In genomic region chr16:77594553-77594952, GRCm38 (mm10) we compare ENCODE assay signal across 11 mouse cellular contexts. TPM values are rescaled to one million over a fixed set of nuclear protein-coding genes. Genes with fewer than 3 reads are reported as not detected.
DNase-seq lines count a peak whose midpoint lies in the region; ATAC-seq and TF ChIP-seq lines count a peak whose summit lies in the region.
"Had no signal": no experiment of that assay in that cellular context is flagged by ENCODE, and none has a peak within 500 bp of the region (broad histone marks: within the 10 kb centered on the region; RNA-seq: fewer than 3 reads in every experiment).

No protein-coding gene starts in this region.

- peak overlapping the region; percentile 27 for H3K4me2 ChIP-seq in neural tube, embryonic 12.5 days (replicated peaks)
- H3K4me2 ChIP-seq in forebrain, embryonic 16.5 days (ENCODE audit: low read length), result peak overlapping the region; percentile 49
- peak overlapping the region; percentile 74 for H3K4me2 ChIP-seq in myocyte (ENCODE audit: low read depth)

- TF ChIP-seq POLR2A in myocyte (IDR thresholded peaks at IDR 0.05; ENCODE audit: insufficient read length, low read depth), result peak; percentile 62

- no peak overlapping the region for H3K9ac ChIP-seq in neural tube, embryonic 12.5 days
- peak overlapping the region; percentile 69 for H3K9ac ChIP-seq in forebrain, embryonic 16.5 days (replicated peaks; ENCODE audit: low read depth, low read length)

- WGBS in neural tube, embryonic 12.5 days, result 71% methylated on average over 13 of the region's 13 CpGs
- WGBS in forebrain, embryonic 16.5 days, result 11% methylated on average over 13 of the region's 13 CpGs

- no peak overlapping the region for H3K27ac ChIP-seq in neural tube, embryonic 12.5 days
- peak overlapping the region; percentile 91 for H3K27ac ChIP-seq in forebrain, embryonic 16.5 days (ENCODE audit: low read length)

- H3K4me3 ChIP-seq in neural tube, embryonic 12.5 days, result no peak overlapping the region
- peak overlapping the region; percentile 46 for H3K4me3 ChIP-seq in forebrain, embryonic 16.5 days (replicated peaks; ENCODE audit: low read length)
- H3K4me3 ChIP-seq in myocyte, result peak overlapping the region; percentile 41

- ATAC-seq in neural tube, embryonic 12.5 days (ENCODE audit: low FRiP score, low read depth), result no peak
- ATAC-seq in forebrain, embryonic 16.5 days, result peak; percentile 77
- no peak for ATAC-seq in granulocyte monocyte progenitor cell, adult 5-6 weeks (replicated peaks; ENCODE audit: poor library complexity, severe bottlenecking)

- H3ac ChIP-seq in myocyte (ENCODE audit: control insufficient read depth, insufficient read length), result no peak overlapping the region

- H3K36me3 ChIP-seq in neural tube, embryonic 12.5 days, result peaks cover 5% of the 10 kb centered on the region; the same call in 1 of the 2 replicates
- H3K36me3 ChIP-seq in forebrain, embryonic 16.5 days (ENCODE audit: control insufficient read depth, insufficient read depth), result no peaks in the 10 kb centered on the region
- no peaks in the 10 kb centered on the region for H3K36me3 ChIP-seq in myocyte (ENCODE audit: control insufficient read depth, insufficient read depth)

- no peak for DNase-seq in neural tube, embryonic 10.5 days (ENCODE audit: extremely low spot score, low spot score)
- peak; percentile 64 for DNase-seq in heart, postnatal 4 days
- peak; percentile 64 for DNase-seq in left cerebral cortex, adult 11 months (ENCODE audit: low spot score)
- peak; percentile 8 to 53 for DNase-seq in urinary bladder, postnatal 36 days (ENCODE audit: low spot score in 2 of 2)

- H3K79me2 ChIP-seq in myocyte (ENCODE audit: control insufficient read depth, insufficient read depth), result peaks cover 12% of the 10 kb centered on the region

- no peaks in the 10 kb centered on the region for H3K9me3 ChIP-seq in neural tube, embryonic 12.5 days
- H3K9me3 ChIP-seq in forebrain, embryonic 16.5 days (ENCODE audit: control insufficient read depth, low read length), result no peaks in the 10 kb centered on the region

- H3K27me3 ChIP-seq in neural tube, embryonic 12.5 days (replicated peaks), result no peaks in the 10 kb centered on the region
- H3K27me3 ChIP-seq in forebrain, embryonic 16.5 days (replicated peaks; ENCODE audit: control insufficient read depth, insufficient read depth, low read length), result no peaks in the 10 kb centered on the region
- no peaks in the 10 kb centered on the region for H3K27me3 ChIP-seq in myocyte (ENCODE audit: control insufficient read depth, insufficient read depth, insufficient read length)

- H3K4me1 ChIP-seq in neural tube, embryonic 12.5 days, result peaks cover 7% of the 10 kb centered on the region
- peaks cover 11% of the 10 kb centered on the region for H3K4me1 ChIP-seq in forebrain, embryonic 16.5 days (replicated peaks; ENCODE audit: control insufficient read depth, insufficient read depth, low read length)

TF ChIP-seq in myocyte, 11 proteins besides CTCF, POLR2A, EP300 and RAD21:
- TF ChIP-seq TCF12 (IDR thresholded peaks at IDR 0.05; ENCODE audit: insufficient read depth, poor library complexity, severe bottlenecking), result no peak
- TF ChIP-seq MYOG (IDR thresholded peaks at IDR 0.05; ENCODE audit: control insufficient read depth in 1 of 3, insufficient read depth in 1 of 3, insufficient read length in 2 of 3, low read depth in 2 of 3), result no peak
- TF ChIP-seq REST (IDR thresholded peaks at IDR 0.05; ENCODE audit: insufficient read depth, insufficient read length), result no peak
- TF ChIP-seq MYOD1 (IDR thresholded peaks at IDR 0.05; ENCODE audit: control insufficient read depth in 1 of 3, insufficient read length in 2 of 3, low read depth in 2 of 3), result no peak
- TF ChIP-seq CEBPB (IDR thresholded peaks at IDR 0.05; ENCODE audit: insufficient read depth, poor library complexity, severe bottlenecking), result no peak
- TF ChIP-seq POLR2AphosphoS2 (IDR thresholded peaks at IDR 0.05; ENCODE audit: insufficient read length, low read depth), result peak; percentile 50
- TF ChIP-seq USF1 (IDR thresholded peaks at IDR 0.05; ENCODE audit: low read depth), result no peak
- TF ChIP-seq MAX (IDR thresholded peaks at IDR 0.05; ENCODE audit: low read depth), result no peak

RNA-seq across cellular contexts. Expression of gene Gm11146, which starts 7.3 kb away (rescaled TPM):
- polyA plus RNA-seq in neural tube, embryonic 12.5 days (2016; fragmentation: Nextera tagmentation; extraction: Ambion mirVana), result not detected in 2 replicates
- not detected in 2 replicates for polyA plus RNA-seq in forebrain, embryonic 16.5 days (2015; fragmentation: Nextera tagmentation; extraction: Ambion mirVana)
- total RNA-seq in heart, postnatal 4 days (2021), result not detected
- not detected for polyA plus RNA-seq in myocyte (2012; fragmentation: generic; extraction: Trizol)
- not detected in 2 replicates for total RNA-seq in granulocyte monocyte progenitor cell, adult 5-6 weeks (2014; fragmentation: Nextera tagmentation)
- total RNA-seq in granulocyte monocyte progenitor cell, adult 5-6 weeks (2017), result not detected in 2 replicates
- total RNA-seq: ES-E14; hematopoietic stem cell, adult 5-6 weeks had no signal
- polyA plus RNA-seq: spleen, adult 2 months had no signal
